Mouse (Mus musculus) adrenal gland, postnatal 14 days (tissue): ENCODE measurements around the gene Ssu72. TPM values are rescaled to one million over a fixed set of nuclear protein-coding genes. Genes with fewer than 3 reads are reported as not detected.

ENCODE experiments used
- DNase-seq: peaks from one replicate; pipeline ENCODE4 v3.0.0; 2021; ENCODE audit warnings: mixed read lengths
- total RNA-seq: library from RNA; stranded (reverse); gene quantifications from 2 replicates; pipeline ENCODE4 v1.2.3, GENCODE M21; 2021

Gene Ssu72
- total RNA-seq, 1 experiment from 2014 or later: 97.0 TPM

DNA sequence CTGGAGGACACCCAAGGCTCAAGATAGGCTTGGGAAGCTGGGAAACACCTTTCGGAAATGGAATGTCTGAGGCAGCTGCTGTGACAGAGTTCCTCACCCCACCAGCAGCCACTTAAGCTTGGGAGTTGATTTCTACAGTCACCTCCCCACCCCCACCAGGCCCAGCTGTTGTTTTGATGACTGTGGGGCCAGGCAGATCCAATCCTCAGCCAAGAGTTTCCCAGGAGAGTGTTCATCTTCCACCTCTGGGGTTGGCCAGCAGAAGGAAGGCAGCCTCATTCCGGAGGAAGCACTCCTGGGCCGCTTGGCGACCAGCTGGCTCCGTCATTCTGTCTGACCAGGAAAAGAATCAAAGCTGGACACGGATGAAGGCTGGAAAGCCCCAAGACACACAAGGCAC lies 76.3 kb downstream of the Ssu72 start:
- peak; percentile 66 for DNase-seq

Other genes with a start within 250 kb of the Ssu72 start
- gene Tmem52, start 235.7 kb upstream of the Ssu72 start, total RNA-seq: 11.4 and 14.8 TPM in 2 replicates
- 389 and 418 TPM in 2 replicates for gene Gnb1, start 213.4 kb upstream of the Ssu72 start, total RNA-seq
- gene Nadk, start 142.4 kb upstream of the Ssu72 start, total RNA-seq: 206 and 214 TPM in 2 replicates
- 25.8 and 30.1 TPM in 2 replicates for gene Slc35e2, start 103.4 kb upstream of the Ssu72 start, total RNA-seq
- 56.4 and 59.3 TPM in 2 replicates for gene Cdk11b, start 79.9 kb upstream of the Ssu72 start, total RNA-seq
- gene Gm10563, start 59.4 kb upstream of the Ssu72 start, total RNA-seq: not detected in 2 replicates
- 10.0 and 11.5 TPM in 2 replicates for gene Mmp23, start 51.4 kb upstream of the Ssu72 start, total RNA-seq
- gene Mib2, start 35.6 kb upstream of the Ssu72 start, total RNA-seq: 38.5 and 41.6 TPM in 2 replicates
- gene Fndc10, start 10.5 kb upstream of the Ssu72 start, total RNA-seq: 34.8 and 45.9 TPM in 2 replicates
- 0.79 and 1.2 TPM in 2 replicates for gene Tmem240, start 30.0 kb downstream of the Ssu72 start, total RNA-seq
- 117 and 127 TPM in 2 replicates for gene Atad3a, start 56.3 kb downstream of the Ssu72 start, total RNA-seq
- 5.2 and 5.5 TPM in 2 replicates for gene Vwa1, start 69.9 kb downstream of the Ssu72 start, total RNA-seq
- 0.79 and 0.82 TPM in 2 replicates for gene Tmem88b, start 81.1 kb downstream of the Ssu72 start, total RNA-seq
- not detected in 2 replicates for gene Ankrd65, start 85.6 kb downstream of the Ssu72 start, total RNA-seq
- 194 and 200 TPM in 2 replicates for gene Mrpl20, start 98.1 kb downstream of the Ssu72 start, total RNA-seq
- gene Ccnl2, start 107.7 kb downstream of the Ssu72 start, total RNA-seq: 106 and 112 TPM in 2 replicates
- 136 and 148 TPM in 2 replicates for gene Aurkaip1, start 126.5 kb downstream of the Ssu72 start, total RNA-seq
- 40.6 and 44.3 TPM in 2 replicates for gene Mxra8, start 134.9 kb downstream of the Ssu72 start, total RNA-seq
- 54.8 and 66.4 TPM in 2 replicates for gene Dvl1, start 142.6 kb downstream of the Ssu72 start, total RNA-seq
- gene Tas1r3, start 158.6 kb downstream of the Ssu72 start, total RNA-seq: 0.19 and 0.56 TPM in 2 replicates
- 18.4 and 21.6 TPM in 2 replicates for gene Cptp, start 164.6 kb downstream of the Ssu72 start, total RNA-seq
- 26.4 and 32.5 TPM in 2 replicates for gene Ints11, start 164.7 kb downstream of the Ssu72 start, total RNA-seq
- 30.8 and 33.9 TPM in 2 replicates for gene Pusl1, start 187.0 kb downstream of the Ssu72 start, total RNA-seq
- gene Acap3, start 187.0 kb downstream of the Ssu72 start, total RNA-seq: 20.3 and 25.6 TPM in 2 replicates
- gene Ube2j2, start 239.0 kb downstream of the Ssu72 start, total RNA-seq: 76.3 and 78.4 TPM in 2 replicates